Mouse (Mus musculus): ENCODE data around the gene Baz1a. TPM values are rescaled to one million over a fixed set of nuclear protein-coding genes. Genes with fewer than 3 reads are reported as not detected.

The Baz1a gene
- polyA plus RNA-seq (2015; fragmentation: Nextera tagmentation; extraction: Ambion mirVana), result 21.3 and 29.1 TPM in 2 replicates

DNA sequence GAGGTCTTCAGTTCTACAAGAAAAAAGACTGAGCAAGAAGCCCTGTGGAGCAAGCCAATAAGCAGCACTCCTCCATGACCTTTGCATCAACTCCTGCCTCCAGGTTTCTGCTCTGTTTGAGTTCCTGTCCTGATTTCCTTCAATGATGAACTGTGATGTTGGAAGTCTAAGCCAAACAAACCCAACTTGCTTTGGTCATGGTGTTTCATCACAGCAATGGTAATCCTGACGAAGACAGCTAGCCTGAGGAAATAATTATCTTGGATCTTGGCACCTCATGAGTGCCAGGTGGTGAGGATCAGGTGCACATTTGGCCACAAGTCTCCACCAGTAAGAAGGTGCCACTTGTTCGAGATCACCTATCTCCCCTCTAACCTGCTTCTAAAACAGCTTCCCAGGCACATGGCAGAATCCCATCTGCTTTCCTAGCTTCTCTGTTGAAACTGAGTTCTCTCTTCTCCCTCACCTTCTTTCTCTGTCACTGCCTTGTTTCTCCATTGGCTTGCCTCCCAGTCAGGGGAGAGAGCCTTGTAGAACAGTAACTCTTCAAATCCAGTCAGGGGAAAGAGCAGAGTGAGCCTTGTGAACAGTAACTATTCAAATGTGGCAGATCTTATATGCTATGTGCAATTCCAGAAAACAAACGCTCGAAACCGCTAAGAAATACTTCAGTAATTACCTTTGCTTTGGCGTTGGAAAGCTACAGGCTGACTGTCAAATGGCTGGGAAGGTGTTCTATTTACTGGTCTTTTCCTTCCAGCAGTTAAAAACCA, at the start of gene Baz1a:
Gene Baz1a (minus strand): TSS at position 723 of the 773 bp plus-strand sequence.
- Histone ChIP-seq H3K27me3 (replicated peaks) (no peaks in the 10 kb centered on the region), H3K4me1 (replicated peaks) (no peaks in the 10 kb centered on the region), H3K27ac (no peak within 1 kb of the TSS), H3K9me3 (no peaks in the 10 kb centered on the region), H3K9ac (no peak within 1 kb of the TSS), H3K36me3 (no peaks in the 10 kb centered on the region), H3K4me2 (replicated peaks) (no peak within 1 kb of the TSS), H3K4me3 (replicated peaks) (no peak within 1 kb of the TSS)
- ATAC-seq, result no peak
- 88% methylated on average over 6 of the region's 6 CpGs for WGBS

- peak; percentile 77 for ATAC-seq
- H3K36me3 ChIP-seq, result no peaks in the 10 kb centered on the region
- 83% methylated on average over 1 of the region's 1 CpGs for WGBS
- no peaks in the 10 kb centered on the region for H3K27me3 ChIP-seq (replicated peaks)
- H3K9me3 ChIP-seq, result no peaks in the 10 kb centered on the region
- H3K9ac ChIP-seq, result no peak overlapping the region
- H3K27ac ChIP-seq, result peak overlapping the region; percentile 36; the same call in 1 of the 2 replicates
- H3K4me3 ChIP-seq (replicated peaks), result no peak overlapping the region
- no peaks in the 10 kb centered on the region; the same call in 1 of the 2 replicates for H3K4me1 ChIP-seq (replicated peaks)
- H3K4me2 ChIP-seq (replicated peaks), result no peak overlapping the region
Measured at GRCm38 (mm10) chr12:55062141-55062540, 48.0 kb upstream of the Baz1a start.

GRCm38 (mm10) chr12:55061006-55061405, 46.9 kb upstream of the Baz1a start:
- no peak overlapping the region for H3K27ac ChIP-seq
- H3K4me1 ChIP-seq (replicated peaks), result no peaks in the 10 kb centered on the region; the same call in 1 of the 2 replicates
- no peak overlapping the region for H3K4me3 ChIP-seq (replicated peaks)
- 79% methylated on average over 10 of the region's 10 CpGs for WGBS
- H3K4me2 ChIP-seq (replicated peaks), result no peak overlapping the region
- H3K9me3 ChIP-seq, result no peaks in the 10 kb centered on the region
- ATAC-seq, result no peak
- no peak overlapping the region for H3K9ac ChIP-seq
- H3K36me3 ChIP-seq, result no peaks in the 10 kb centered on the region
- no peaks in the 10 kb centered on the region for H3K27me3 ChIP-seq (replicated peaks)

- peak; percentile 61; the same call in 1 of the 2 replicates for ATAC-seq
- no peak overlapping the region for H3K4me2 ChIP-seq (replicated peaks)
- H3K9me3 ChIP-seq, result no peaks in the 10 kb centered on the region
- H3K36me3 ChIP-seq, result no peaks in the 10 kb centered on the region
- no peak overlapping the region for H3K4me3 ChIP-seq (replicated peaks)
- WGBS, result 58% methylated on average over 6 of the region's 6 CpGs
- no peaks in the 10 kb centered on the region; the same call in 1 of the 2 replicates for H3K4me1 ChIP-seq (replicated peaks)
- H3K27me3 ChIP-seq (replicated peaks), result no peaks in the 10 kb centered on the region
- H3K9ac ChIP-seq, result no peak overlapping the region
- H3K27ac ChIP-seq, result no peak overlapping the region
Measured at GRCm38 (mm10) chr12:55060212-55060898, 46.2 kb upstream of the Baz1a start.

- H3K27me3 ChIP-seq (replicated peaks), result no peaks in the 10 kb centered on the region
- no peak overlapping the region for H3K9ac ChIP-seq
- no peak for ATAC-seq
- no peak overlapping the region for H3K4me2 ChIP-seq (replicated peaks)
- 51% methylated on average over 3 of the region's 3 CpGs for WGBS
- H3K9me3 ChIP-seq, result no peaks in the 10 kb centered on the region
- no peaks in the 10 kb centered on the region for H3K36me3 ChIP-seq
- no peak overlapping the region for H3K4me3 ChIP-seq (replicated peaks)
- H3K4me1 ChIP-seq (replicated peaks), result no peaks in the 10 kb centered on the region; the same call in 1 of the 2 replicates
- H3K27ac ChIP-seq, result no peak overlapping the region
Measured at GRCm38 (mm10) chr12:55059812-55060211, 45.7 kb upstream of the Baz1a start.

- Histone ChIP-seq H3K4me3 (replicated peaks) (no peak overlapping the region), H3K9me3 (no peaks in the 10 kb centered on the region), H3K4me1 (replicated peaks) (no peaks in the 10 kb centered on the region; the same call in 1 of the 2 replicates), H3K9ac (no peak overlapping the region), H3K27ac (no peak overlapping the region), H3K27me3 (replicated peaks) (no peaks in the 10 kb centered on the region), H3K36me3 (no peaks in the 10 kb centered on the region), H3K4me2 (replicated peaks) (no peak overlapping the region)
- ATAC-seq, result no peak
- 56% methylated on average over 6 of the region's 6 CpGs for WGBS
Measured at GRCm38 (mm10) chr12:55058865-55059615, 44.9 kb upstream of the Baz1a start.

- Histone ChIP-seq H3K27ac (no peak overlapping the region), H3K9ac (no peak overlapping the region), H3K27me3 (replicated peaks) (no peaks in the 10 kb centered on the region), H3K4me3 (replicated peaks) (no peak overlapping the region), H3K4me1 (replicated peaks) (no peaks in the 10 kb centered on the region; the same call in 1 of the 2 replicates), H3K36me3 (no peaks in the 10 kb centered on the region), H3K4me2 (replicated peaks) (no peak overlapping the region), H3K9me3 (no peaks in the 10 kb centered on the region)
- WGBS, result 76% methylated on average over 2 of the region's 2 CpGs
- ATAC-seq, result no peak
Measured at GRCm38 (mm10) chr12:55056703-55057102, 42.6 kb upstream of the Baz1a start.

DNA sequence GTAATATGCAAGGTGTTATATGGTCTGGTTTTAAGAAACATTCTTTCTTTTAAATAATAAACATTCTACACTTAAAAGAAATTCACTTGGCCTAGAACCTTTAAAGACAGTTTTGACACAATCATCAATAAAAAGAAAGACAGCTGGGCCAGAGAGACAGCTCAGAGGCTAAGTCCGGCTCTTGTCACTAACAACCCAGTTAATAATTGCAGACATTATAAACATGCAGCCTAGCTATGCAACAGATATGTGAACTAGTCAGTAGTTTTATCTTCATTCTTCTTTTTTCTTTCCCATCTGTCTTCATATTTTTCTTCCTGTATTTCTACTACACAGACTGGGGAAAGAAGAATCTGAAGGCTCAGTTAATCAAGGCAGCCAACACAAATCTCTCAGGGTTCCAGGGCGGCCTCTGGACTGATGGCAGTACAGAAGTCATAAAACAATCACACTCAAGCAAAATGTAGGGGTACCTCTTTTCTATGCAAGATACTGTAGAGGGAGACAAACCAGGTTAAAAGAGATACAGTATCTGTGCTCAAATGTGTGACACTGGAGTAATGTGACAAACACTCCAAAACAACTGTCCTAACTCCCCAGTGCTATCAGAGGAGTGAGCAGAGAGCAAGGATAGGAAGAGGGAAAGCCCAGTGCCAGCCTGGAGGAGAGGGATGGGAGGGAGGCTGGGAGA, 40.5 kb upstream of the Baz1a start:
- no peak overlapping the region for H3K27ac ChIP-seq
- no peak overlapping the region for H3K9ac ChIP-seq
- H3K27me3 ChIP-seq (replicated peaks), result no peaks in the 10 kb centered on the region
- H3K4me2 ChIP-seq (replicated peaks), result no peak overlapping the region
- peak; percentile 60; the same call in 1 of the 2 replicates for ATAC-seq
- H3K4me1 ChIP-seq (replicated peaks), result no peaks in the 10 kb centered on the region
- no peaks in the 10 kb centered on the region for H3K9me3 ChIP-seq
- H3K36me3 ChIP-seq, result no peaks in the 10 kb centered on the region
- WGBS, result 39% methylated on average over 2 of the region's 2 CpGs
- no peak overlapping the region for H3K4me3 ChIP-seq (replicated peaks)

DNA sequence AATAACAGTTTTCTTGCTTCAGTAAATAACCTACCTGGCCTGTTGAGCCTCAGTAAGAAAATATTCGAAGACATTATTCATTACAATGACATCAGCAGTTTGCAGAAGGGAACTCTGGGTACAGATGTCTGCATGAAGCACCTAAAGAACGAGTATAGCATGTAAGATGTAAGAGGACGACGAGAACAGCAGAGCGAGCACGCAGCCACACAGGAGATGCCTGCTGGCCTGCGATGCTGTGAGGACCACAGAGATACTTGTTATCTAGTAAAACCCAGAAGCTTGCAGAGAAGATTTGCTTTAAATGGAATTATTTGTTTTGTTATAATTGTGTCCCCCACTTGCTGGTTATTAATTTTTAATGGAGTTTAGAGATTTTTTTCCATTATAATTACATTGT, 39.1 kb upstream of the Baz1a start:
- no peak for ATAC-seq
- no peak overlapping the region for H3K9ac ChIP-seq
- no peak overlapping the region for H3K4me2 ChIP-seq (replicated peaks)
- H3K36me3 ChIP-seq, result no peaks in the 10 kb centered on the region
- no peak overlapping the region for H3K4me3 ChIP-seq (replicated peaks)
- no peaks in the 10 kb centered on the region for H3K27me3 ChIP-seq (replicated peaks)
- H3K9me3 ChIP-seq, result no peaks in the 10 kb centered on the region
- H3K27ac ChIP-seq, result no peak overlapping the region
- no peaks in the 10 kb centered on the region for H3K4me1 ChIP-seq (replicated peaks)
- 89% methylated on average over 7 of the region's 7 CpGs for WGBS

GRCm38 (mm10) chr12:55051210-55052173, 37.3 kb upstream of the Baz1a start:
- no peaks in the 10 kb centered on the region for H3K4me1 ChIP-seq (replicated peaks)
- no peak; the same call in 1 of the 2 replicates for ATAC-seq
- no peaks in the 10 kb centered on the region for H3K9me3 ChIP-seq
- H3K9ac ChIP-seq, result no peak overlapping the region
- no peaks in the 10 kb centered on the region for H3K36me3 ChIP-seq
- no peak overlapping the region for H3K4me3 ChIP-seq (replicated peaks)
- no peaks in the 10 kb centered on the region for H3K27me3 ChIP-seq (replicated peaks)
- 82% methylated on average over 8 of the region's 8 CpGs for WGBS
- no peak overlapping the region for H3K27ac ChIP-seq
- no peak overlapping the region for H3K4me2 ChIP-seq (replicated peaks)
